Mouse (Mus musculus) C2C12 (cell line): ENCODE data around the gene Myh9. TPM values are rescaled to one million over a fixed set of nuclear protein-coding genes. Genes with fewer than 3 reads are reported as not detected.
A peak's percentile ranks its signal among the peaks of the same experiment; 100 is the strongest.

Source experiments
- H3K27me3 ChIP-seq: one replicate; pipeline ENCODE4 v1.6.1; 2011; ENCODE audit not compliant: control insufficient read depth, insufficient read depth, insufficient read length
- H3K36me3 ChIP-seq: one replicate; pipeline ENCODE4 v1.6.1; 2011; ENCODE audit not compliant: control insufficient read depth, insufficient read depth
- H3K4me3 ChIP-seq: one replicate; pipeline ENCODE4 v1.5.1; 2011; ENCODE audit warnings: mild to moderate bottlenecking, control low read depth; ENCODE audit not compliant: poor library complexity, insufficient read depth, severe bottlenecking
- H3K79me2 ChIP-seq: one replicate; pipeline ENCODE4 v1.6.1; 2011; ENCODE audit not compliant: control insufficient read depth, insufficient read depth
- H3K79me3 ChIP-seq: one replicate; pipeline ENCODE4 v1.6.1; 2011; ENCODE audit warnings: low read depth, control low read depth
- H3ac ChIP-seq: one replicate; pipeline ENCODE3; 2011; ENCODE audit warnings: low read depth; ENCODE audit not compliant: control insufficient read depth, insufficient read length
- CEBPB ChIP-seq: IDR thresholded peaks from one replicate; pipeline ENCODE4 v1.6.1; 2011; ENCODE audit warnings: low read depth, mild to moderate bottlenecking, control low read depth, moderate library complexity
- CTCF ChIP-seq: IDR thresholded peaks from one replicate; pipeline ENCODE4 v1.5.1; 2011; ENCODE audit not compliant: control insufficient read depth, insufficient read depth, insufficient read length
- FOSL1 ChIP-seq: IDR thresholded peaks from one replicate; pipeline ENCODE4 v1.8.0; 2011; ENCODE audit warnings: mild to moderate bottlenecking, low read length; ENCODE audit not compliant: poor library complexity, insufficient read depth, severe bottlenecking
- MAX ChIP-seq: IDR thresholded peaks from one replicate; pipeline ENCODE4 v1.6.1; 2011; ENCODE audit warnings: mild to moderate bottlenecking, control low read depth
- MYOD1 ChIP-seq: IDR thresholded peaks from one replicate; pipeline ENCODE4 v1.6.1; 2011; ENCODE audit warnings: low read depth; ENCODE audit not compliant: control insufficient read depth, insufficient read length
- MYOG ChIP-seq: IDR thresholded peaks from one replicate; pipeline ENCODE4 v1.6.1; 2011; ENCODE audit not compliant: control insufficient read depth, insufficient read length; ENCODE audit errors: extremely low read depth
- USF1 ChIP-seq: IDR thresholded peaks from one replicate; pipeline ENCODE4 v1.6.1; 2011; ENCODE audit warnings: low read depth, mild to moderate bottlenecking, control low read depth, moderate library complexity
- polyA plus RNA-seq: library from polyadenylated mRNA; unstranded; fragments of >200 nt; fragmentation: generic; extraction: Trizol; gene quantifications from one replicate; pipeline ENCODE4 v1.2.1, GENCODE M21; 2012; ENCODE audit warnings: missing spikeins

Gene Myh9
- polyA plus RNA-seq, 1 experiment: 580 TPM

DNA sequence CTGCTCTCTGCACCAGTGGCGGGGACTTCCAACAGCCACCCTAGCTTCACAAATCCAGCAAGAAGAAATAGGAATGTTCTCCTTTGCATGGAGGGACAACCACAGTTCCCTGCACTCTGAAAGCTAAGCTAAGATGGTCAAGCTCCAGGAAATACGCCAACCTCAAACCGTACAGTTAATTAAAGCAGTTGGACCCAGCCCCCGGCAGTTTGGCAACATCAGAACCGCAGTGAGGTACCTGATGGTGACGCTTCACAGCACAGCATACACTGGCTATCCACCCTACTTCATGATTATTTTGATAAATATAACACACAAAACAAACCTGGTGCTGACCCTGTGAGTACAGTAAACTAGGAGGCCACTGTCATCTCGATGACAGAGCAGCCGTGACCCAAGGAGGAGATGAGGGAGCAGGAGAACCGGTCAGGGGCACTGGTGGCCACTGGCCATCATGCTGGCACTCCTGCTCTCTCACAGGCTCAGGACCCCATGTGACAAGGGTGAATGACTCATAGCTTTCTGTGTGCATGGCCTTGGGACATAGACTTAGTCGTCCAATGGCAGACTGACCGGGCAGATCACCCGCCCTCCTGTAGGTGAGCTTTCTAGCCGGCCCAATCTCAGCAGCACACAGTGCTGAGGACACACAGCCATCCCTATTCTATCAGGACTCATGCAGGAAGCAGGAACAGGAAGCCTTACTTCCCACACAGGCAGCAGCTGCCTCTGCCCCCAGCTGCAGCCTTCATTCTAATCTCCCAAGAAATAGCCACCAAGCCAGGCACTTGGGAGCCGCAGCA lies 44.2 kb downstream of the Myh9 start:
- Histone ChIP-seq H3K79me2 (peaks cover 100% of the 10 kb centered on the region), H3K36me3 (peaks cover 83% of the 10 kb centered on the region), H3ac (peak overlapping the region; percentile 52), H3K27me3 (no peaks in the 10 kb centered on the region), H3K4me3 (no peak overlapping the region), H3K79me3 (peaks cover 90% of the 10 kb centered on the region)
- TF ChIP-seq FOSL1: peak; percentile 66
- no peak for TF ChIP-seq MYOG
- TF ChIP-seq MYOD1: peak; percentile 51
- TF ChIP-seq CTCF: no peak
- peak; percentile 88 for TF ChIP-seq USF1
- TF ChIP-seq MAX: peak; percentile 71
- no peak for TF ChIP-seq CEBPB

DNA sequence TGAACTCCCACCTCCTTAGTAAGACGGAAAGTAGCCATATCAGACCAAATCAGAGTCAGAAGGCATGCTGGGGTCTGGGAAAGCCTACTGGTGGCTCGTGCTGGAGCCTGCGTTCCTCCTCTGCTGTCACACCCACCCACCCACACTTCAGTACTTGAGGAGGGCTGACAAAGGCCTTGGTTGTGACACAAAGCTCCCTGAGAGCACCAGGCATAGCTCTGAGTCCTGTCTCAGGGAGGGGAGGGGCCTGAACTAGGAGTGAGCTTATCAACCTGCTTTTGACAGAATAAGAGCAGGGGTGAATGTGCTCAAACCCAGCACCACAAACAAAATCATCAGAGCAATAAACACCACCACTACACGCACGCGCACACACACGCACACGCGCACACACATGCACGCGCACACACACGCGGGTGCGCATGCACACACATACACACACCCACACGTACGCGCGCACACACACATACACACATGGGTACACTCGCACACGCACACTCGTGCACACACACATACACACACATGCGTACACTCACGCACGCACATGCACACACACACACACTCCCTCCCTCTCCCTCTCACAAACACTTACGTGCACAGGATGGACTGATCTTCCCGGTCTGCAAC lies 45.5 kb downstream of the Myh9 start:
- H3K27me3 ChIP-seq: no peaks in the 10 kb centered on the region
- peaks cover 86% of the 10 kb centered on the region for H3K79me3 ChIP-seq

DNA sequence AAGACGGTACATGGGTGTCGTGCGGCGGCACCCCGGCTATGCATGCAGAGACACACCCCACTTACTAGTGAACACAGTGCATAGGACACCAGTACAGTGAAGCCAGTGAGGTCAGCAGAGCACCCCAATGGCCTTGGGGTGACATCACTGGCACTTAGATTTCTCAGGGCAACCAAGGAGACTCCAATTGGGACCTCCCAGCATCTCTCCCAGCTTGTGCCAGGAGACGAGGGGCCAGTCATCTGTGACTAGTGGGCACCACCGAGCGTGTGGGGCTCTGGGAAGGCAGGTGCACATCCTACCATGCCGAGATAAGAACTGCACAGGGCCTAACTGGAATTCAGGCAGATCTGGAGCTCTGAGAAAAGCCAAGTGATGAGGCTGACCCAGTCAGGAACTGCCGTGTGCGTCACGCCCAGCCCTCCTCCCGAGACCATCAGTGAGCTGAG lies 47.0 kb downstream of the Myh9 start:
- no peaks in the 10 kb centered on the region for H3K27me3 ChIP-seq
- no peak overlapping the region for H3K4me3 ChIP-seq
- peaks cover 88% of the 10 kb centered on the region for H3K36me3 ChIP-seq

More for the DNA sequence above, 45.5 kb downstream of the Myh9 start:
- TF ChIP-seq FOSL1: no peak
- TF ChIP-seq MYOD1: no peak
- TF ChIP-seq MAX: no peak
- no peak for TF ChIP-seq MYOG
- no peak for TF ChIP-seq USF1
- TF ChIP-seq CEBPB: no peak
- no peak for TF ChIP-seq CTCF
- Histone ChIP-seq H3K79me2 (peaks cover 100% of the 10 kb centered on the region), H3ac (peak overlapping the region; percentile 9), H3K36me3 (peaks cover 83% of the 10 kb centered on the region), H3K4me3 (no peak overlapping the region)

DNA sequence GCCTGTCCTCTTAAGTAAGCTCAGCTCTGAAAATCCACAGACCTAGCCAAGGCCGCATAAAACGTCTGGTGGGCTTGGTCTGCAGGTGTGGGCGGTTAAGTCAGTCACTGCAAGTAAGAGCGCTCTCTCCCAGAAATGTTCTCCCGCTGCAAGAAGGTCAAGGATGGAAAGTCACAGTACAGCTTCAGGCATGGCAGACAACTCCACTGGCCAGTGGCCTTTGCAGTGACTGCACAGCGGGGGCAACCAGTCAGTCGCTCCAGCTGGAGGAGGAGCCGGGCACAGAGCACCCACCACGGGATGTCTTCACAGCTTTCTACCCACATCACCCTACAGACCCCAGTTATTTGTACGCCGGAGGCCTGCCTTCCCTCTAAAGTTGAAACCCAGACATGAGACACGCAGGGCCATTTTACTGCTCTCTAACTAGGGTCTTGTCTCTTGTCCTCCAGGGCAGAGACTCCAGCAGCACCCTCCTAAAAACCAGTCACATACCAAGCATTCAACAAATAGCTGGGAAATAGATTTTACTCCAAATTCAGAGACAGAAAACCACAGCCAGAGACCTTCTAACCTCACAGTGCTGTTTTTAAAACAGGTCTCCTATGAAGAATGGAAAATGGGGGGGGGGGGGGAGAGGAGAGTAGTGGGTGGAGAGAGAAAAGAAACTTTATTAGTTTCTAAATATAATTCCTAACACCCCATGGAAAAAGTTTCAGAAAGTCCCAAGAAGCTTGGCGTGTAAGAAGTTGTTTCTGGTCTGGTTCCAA lies 47.7 kb downstream of the Myh9 start:
- H3K79me2 ChIP-seq: peaks cover 99% of the 10 kb centered on the region
- peaks cover 83% of the 10 kb centered on the region for H3K79me3 ChIP-seq
- TF ChIP-seq FOSL1 (no peak), CTCF (no peak), USF1 (no peak), MAX (no peak), MYOG (no peak), MYOD1 (no peak), CEBPB (no peak)
- no peaks in the 10 kb centered on the region for H3K27me3 ChIP-seq
- no peak overlapping the region for H3ac ChIP-seq
- peaks cover 90% of the 10 kb centered on the region for H3K36me3 ChIP-seq
- H3K4me3 ChIP-seq: no peak overlapping the region

More for the DNA sequence above, 47.0 kb downstream of the Myh9 start:
- no peak for TF ChIP-seq MAX
- TF ChIP-seq CEBPB: no peak
- TF ChIP-seq CTCF: no peak
- no peak for TF ChIP-seq USF1
- no peak for TF ChIP-seq MYOG
- Histone ChIP-seq H3K79me2 (peaks cover 100% of the 10 kb centered on the region), H3ac (no peak overlapping the region), H3K79me3 (peaks cover 85% of the 10 kb centered on the region)

DNA sequence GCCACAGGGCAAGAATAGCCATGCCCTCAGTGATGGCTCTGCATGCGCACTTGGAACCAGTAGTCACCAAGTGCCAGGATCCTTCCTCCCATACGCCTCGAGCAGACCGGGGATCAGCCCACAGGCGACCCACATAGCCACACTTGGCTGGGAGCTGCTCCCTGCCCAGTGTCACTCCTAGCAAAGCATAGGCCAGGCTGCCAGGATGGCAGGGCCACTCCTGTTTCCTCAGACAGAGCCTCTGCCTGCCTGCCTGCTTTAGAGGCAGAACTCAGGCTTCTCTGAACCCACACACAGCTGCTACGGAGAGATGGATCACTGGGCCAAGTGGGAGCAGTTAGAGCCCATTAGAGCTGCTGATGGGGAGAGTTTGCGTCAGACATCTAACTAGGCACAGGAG lies 48.4 kb downstream of the Myh9 start:
- H3K4me3 ChIP-seq: no peak overlapping the region
- no peak overlapping the region for H3ac ChIP-seq
- peaks cover 97% of the 10 kb centered on the region for H3K36me3 ChIP-seq
- no peaks in the 10 kb centered on the region for H3K27me3 ChIP-seq
- peaks cover 99% of the 10 kb centered on the region for H3K79me2 ChIP-seq
- H3K79me3 ChIP-seq: peaks cover 86% of the 10 kb centered on the region
- no peak for TF ChIP-seq FOSL1
- no peak for TF ChIP-seq USF1
- TF ChIP-seq MYOD1: no peak
- TF ChIP-seq MAX: no peak
- no peak for TF ChIP-seq CTCF
- TF ChIP-seq CEBPB: no peak
- no peak for TF ChIP-seq MYOG
